Comparison of ENCODE assay signal across 8 mouse cellular contexts in the genomic region with DNA sequence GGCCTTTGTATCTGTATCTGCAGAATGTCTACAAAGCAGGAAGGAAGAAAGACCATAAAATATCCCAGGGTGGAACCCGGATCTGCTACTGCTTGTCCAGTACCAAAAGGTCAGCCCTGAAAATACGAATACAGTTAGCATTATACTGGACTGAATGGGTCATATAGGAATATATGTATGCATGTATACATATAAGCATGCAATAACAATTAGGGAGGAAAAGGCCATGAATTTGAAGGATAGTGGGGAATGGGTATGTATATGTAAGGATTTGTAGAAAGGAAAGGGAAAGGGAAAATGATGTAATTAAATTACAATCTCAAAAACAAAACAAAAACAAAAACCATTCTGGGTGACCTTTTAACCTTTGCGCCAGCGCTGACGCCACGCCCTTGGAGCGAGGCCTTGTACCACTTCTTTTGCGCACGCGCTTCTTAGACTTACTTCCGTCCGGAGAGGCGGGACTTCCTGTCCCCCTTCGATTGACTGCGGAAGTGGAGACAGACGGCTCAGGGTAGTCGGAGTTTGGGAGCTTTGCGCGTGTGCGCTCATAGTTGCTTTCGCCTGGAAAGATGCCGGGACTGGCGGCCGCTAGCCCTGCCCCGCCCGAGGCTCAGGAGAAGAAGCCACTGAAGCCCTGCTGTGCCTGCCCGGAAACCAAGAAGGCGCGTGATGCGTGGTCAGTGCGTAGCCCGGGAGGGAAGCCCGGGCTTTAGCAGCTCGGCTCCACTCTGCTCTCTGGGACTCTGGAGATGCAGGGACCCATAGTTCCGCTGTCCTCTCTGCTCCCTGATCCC. TPM values are rescaled to one million over a fixed set of nuclear protein-coding genes. Genes with fewer than 3 reads are reported as not detected.
DNase-seq lines count a peak whose midpoint lies in the region; ATAC-seq and TF ChIP-seq lines count a peak whose summit lies in the region.

A gene (plus strand): TSS at position 463 of the 797 bp plus-strand sequence.
A gene (plus strand): TSS at position 512 of the 797 bp plus-strand sequence.

- no peaks in the 10 kb centered on the region for H3K9me3 ChIP-seq in heart, embryonic 12.5 days (replicated peaks)
- no peaks in the 10 kb centered on the region for H3K9me3 ChIP-seq in kidney, postnatal 0 days (replicated peaks; ENCODE audit: low read length)
- no peaks in the 10 kb centered on the region for H3K9me3 ChIP-seq in liver, embryonic 11.5 days (ENCODE audit: control insufficient read depth, low read length)
- no peaks in the 10 kb centered on the region for H3K9me3 ChIP-seq in stomach, embryonic 14.5 days (ENCODE audit: control insufficient read depth, low read depth, low read length)

- H3K27ac ChIP-seq in heart, embryonic 12.5 days (ENCODE audit: poor library complexity, severe bottlenecking): peak within 1 kb of the TSS; percentile 95
- H3K27ac ChIP-seq in kidney, postnatal 0 days: peak within 1 kb of the TSS; percentile 86
- H3K27ac ChIP-seq in liver, embryonic 11.5 days (ENCODE audit: low read depth, low read length): peak within 1 kb of the TSS; percentile 94
- H3K27ac ChIP-seq in stomach, embryonic 14.5 days (ENCODE audit: low read length): peak within 1 kb of the TSS; percentile 70

- H3K4me1 ChIP-seq in heart, embryonic 12.5 days (replicated peaks): peaks cover 42% of the 10 kb centered on the region
- H3K4me1 ChIP-seq in kidney, postnatal 0 days (replicated peaks; ENCODE audit: insufficient read depth, low read length): peaks cover 6% of the 10 kb centered on the region; the same call in 1 of the 2 replicates
- peaks cover 29% of the 10 kb centered on the region for H3K4me1 ChIP-seq in liver, embryonic 11.5 days (replicated peaks; ENCODE audit: control insufficient read depth, insufficient read depth, low read length)
- peaks cover 6% of the 10 kb centered on the region for H3K4me1 ChIP-seq in stomach, embryonic 14.5 days (ENCODE audit: control insufficient read depth, insufficient read depth, low read length)

- peak within 1 kb of the TSS; percentile 67 for H3K4me2 ChIP-seq in heart, embryonic 12.5 days
- peak within 1 kb of the TSS; percentile 67 for H3K4me2 ChIP-seq in kidney, postnatal 0 days (ENCODE audit: low read length)
- peak within 1 kb of the TSS; percentile 86 for H3K4me2 ChIP-seq in liver, embryonic 11.5 days
- H3K4me2 ChIP-seq in stomach, embryonic 14.5 days (replicated peaks; ENCODE audit: low read depth, low read length): peak within 1 kb of the TSS; percentile 65

- H3K4me3 ChIP-seq in heart, embryonic 12.5 days: peak within 1 kb of the TSS; percentile 70
- H3K4me3 ChIP-seq in kidney, postnatal 0 days (replicated peaks; ENCODE audit: low read depth, low read length): peak within 1 kb of the TSS; percentile 59
- peak within 1 kb of the TSS; percentile 97 for H3K4me3 ChIP-seq in liver, embryonic 11.5 days (ENCODE audit: low read depth, low read length)
- peak within 1 kb of the TSS; percentile 55 for H3K4me3 ChIP-seq in stomach, embryonic 14.5 days (ENCODE audit: low read depth, low read length)

- WGBS in heart, embryonic 12.5 days: 3% methylated on average over 35 of the region's 35 CpGs
- WGBS in kidney, postnatal 0 days: 3% methylated on average over 35 of the region's 35 CpGs
- 2% methylated on average over 35 of the region's 35 CpGs for WGBS in liver, embryonic 11.5 days
- WGBS in stomach, embryonic 14.5 days: 3% methylated on average over 35 of the region's 35 CpGs

- H3K9ac ChIP-seq in heart, embryonic 12.5 days: peak within 1 kb of the TSS; percentile 79
- peak within 1 kb of the TSS; percentile 67 for H3K9ac ChIP-seq in kidney, postnatal 0 days (ENCODE audit: low read depth, low read length)
- peak within 1 kb of the TSS; percentile 95 for H3K9ac ChIP-seq in liver, embryonic 11.5 days (ENCODE audit: low read depth, low read length)
- H3K9ac ChIP-seq in stomach, embryonic 14.5 days (replicated peaks; ENCODE audit: low read depth, low read length): peak within 1 kb of the TSS; percentile 56

- DNase-seq in CD4-positive helper T cell, adult 2 months (ENCODE audit: low read depth, low spot score): peak; percentile 96
- DNase-seq in brain, embryonic 18.5 days (ENCODE audit: low read depth, low spot score): peak; percentile 82
- peak; percentile 98 for DNase-seq in kidney, postnatal 0 days (ENCODE audit: low spot score)
- peak; percentile 85 for DNase-seq in liver, embryonic 11.5 days (ENCODE audit: low spot score)
- peak; percentile 95 for DNase-seq in naive thymus-derived CD4-positive, alpha-beta T cell, adult 2 months (ENCODE audit: low read depth)

- TF ChIP-seq CTCF in kidney, postnatal 0 days (IDR thresholded peaks at IDR 0.05; ENCODE audit: low read depth): no peak

- no peaks in the 10 kb centered on the region for H3K27me3 ChIP-seq in heart, embryonic 12.5 days (replicated peaks)
- H3K27me3 ChIP-seq in kidney, postnatal 0 days (ENCODE audit: insufficient read depth, low read length): no peaks in the 10 kb centered on the region
- no peaks in the 10 kb centered on the region for H3K27me3 ChIP-seq in liver, embryonic 11.5 days (replicated peaks; ENCODE audit: control insufficient read depth, insufficient read depth, low read length)
- no peaks in the 10 kb centered on the region for H3K27me3 ChIP-seq in stomach, embryonic 14.5 days (ENCODE audit: control insufficient read depth, insufficient read depth, low read length)

- ATAC-seq in erythroid progenitor cell, adult 5-6 weeks (replicated peaks; ENCODE audit: low FRiP score, poor library complexity, severe bottlenecking): peak; percentile 98
- ATAC-seq in heart, embryonic 12.5 days (ENCODE audit: insufficient number of reproducible peaks, low FRiP score): peak; percentile 93
- peak; percentile 96 for ATAC-seq in kidney, postnatal 0 days (replicated peaks; ENCODE audit: low FRiP score, low read depth)
- peak; percentile 92 for ATAC-seq in liver, embryonic 11.5 days (replicated peaks; ENCODE audit: low FRiP score)
- ATAC-seq in stomach, embryonic 14.5 days (ENCODE audit: insufficient number of reproducible peaks, insufficient read depth, low FRiP score, low read depth): peak; percentile 95

- H3K36me3 ChIP-seq in heart, embryonic 12.5 days: peaks cover 20% of the 10 kb centered on the region
- H3K36me3 ChIP-seq in kidney, postnatal 0 days (ENCODE audit: insufficient read depth, low read length): peaks cover 15% of the 10 kb centered on the region; the same call in 1 of the 2 replicates
- H3K36me3 ChIP-seq in liver, embryonic 11.5 days (ENCODE audit: control insufficient read depth, insufficient read depth, low read length): peaks cover 16% of the 10 kb centered on the region
- peaks cover 8% of the 10 kb centered on the region for H3K36me3 ChIP-seq in stomach, embryonic 14.5 days (ENCODE audit: control insufficient read depth, insufficient read depth, low read length)

RNA-seq across cellular contexts. Expression of the first gene that starts in this region (rescaled TPM):
- 157 and 170 TPM in 2 replicates for total RNA-seq in erythroid progenitor cell, adult 5-6 weeks (2015; ENCODE audit: low replicate concordance)
- 196 and 437 TPM in 2 replicates for total RNA-seq in erythroid progenitor cell, adult 5-6 weeks (2017; ENCODE audit: low replicate concordance)
- polyA plus RNA-seq in heart, embryonic 12.5 days (2016; fragmentation: Nextera tagmentation; extraction: Ambion mirVana): 301 and 307 TPM in 2 replicates
- 283 and 305 TPM in 2 replicates for polyA plus RNA-seq in kidney, postnatal 0 days (2015; fragmentation: Nextera tagmentation; extraction: Ambion mirVana)
- 441 and 497 TPM in 2 replicates for polyA plus RNA-seq in liver, embryonic 11.5 days (2014; fragmentation: Nextera tagmentation; extraction: Ambion mirVana)
- polyA plus RNA-seq in stomach, embryonic 14.5 days (2014; fragmentation: Nextera tagmentation; extraction: Ambion mirVana): 135 and 147 TPM in 2 replicates

RNA-seq across cellular contexts. Expression of the second gene that starts in this region (rescaled TPM):
- not detected in 2 replicates for total RNA-seq in erythroid progenitor cell, adult 5-6 weeks (2015; ENCODE audit: low replicate concordance)
- not detected in 2 replicates for total RNA-seq in erythroid progenitor cell, adult 5-6 weeks (2017; ENCODE audit: low replicate concordance)
- 2.5 and 3.8 TPM in 2 replicates for polyA plus RNA-seq in heart, embryonic 12.5 days (2016; fragmentation: Nextera tagmentation; extraction: Ambion mirVana)
- not detected in 2 replicates for polyA plus RNA-seq in kidney, postnatal 0 days (2015; fragmentation: Nextera tagmentation; extraction: Ambion mirVana)
- not detected in 2 replicates for polyA plus RNA-seq in liver, embryonic 11.5 days (2014; fragmentation: Nextera tagmentation; extraction: Ambion mirVana)
- not detected in 2 replicates for polyA plus RNA-seq in stomach, embryonic 14.5 days (2014; fragmentation: Nextera tagmentation; extraction: Ambion mirVana)

Comparison
In these comparisons a context has a peak if more than half of its experiments do, and no peak if none do; other contexts are left out.
1. Peak in every context shown above with its lines: DNase-seq, ATAC-seq, H3K4me3 ChIP-seq and H3K27ac ChIP-seq.